Mouse (Mus musculus): Measurements from ENCODE around the gene Slc38a6. TPM values are rescaled to one million over a fixed set of nuclear protein-coding genes. Genes with fewer than 3 reads are reported as not detected.

Gene Slc38a6
- total and polyA plus RNA-seq, 3 experiments, result 3.1 to 6.1 TPM; not detected in 1

GRCm38 (mm10) chr12:73347202-73347601, 60.6 kb downstream of the Slc38a6 start:
- Histone ChIP-seq H3K4me1 (ENCODE audit: control insufficient read depth in 1 of 2, insufficient read depth in 2 of 2, low read length in 2 of 2) (no peaks in the 10 kb centered on the region), H3K27ac (ENCODE audit: control insufficient read depth, low read depth, low read length) (no peak overlapping the region), H3K9me3 (replicated peaks; ENCODE audit: insufficient read depth, low read length) (no peaks in the 10 kb centered on the region), H3K27me3 (ENCODE audit: control insufficient read depth in 1 of 2, insufficient read depth in 2 of 2, low read length in 2 of 2) (no peaks in the 10 kb centered on the region), H3K36me3 (ENCODE audit: control insufficient read depth in 1 of 2, insufficient read depth in 2 of 2, low read length in 2 of 2) (no peaks in the 10 kb centered on the region), H3K79me2 (ENCODE audit: control insufficient read depth, insufficient read depth, low read length, poor library complexity) (no peaks in the 10 kb centered on the region), H3K9ac (ENCODE audit: control insufficient read depth, low read depth, low read length, poor library complexity, severe bottlenecking) (no peak overlapping the region), H3K4me3 (ENCODE audit: control insufficient read depth in 1 of 2, insufficient read depth in 1 of 2, low read depth in 2 of 2, low read length in 2 of 2) (no peak overlapping the region)
- TF ChIP-seq MAFK (IDR thresholded peaks at IDR 0.05; ENCODE audit: borderline replicate concordance, low read depth, low read length), result no peak
- TF ChIP-seq ZC3H11A (IDR thresholded peaks at IDR 0.05; ENCODE audit: low read depth, low read length), result no peak
- TF ChIP-seq JUND (IDR thresholded peaks at IDR 0.05; ENCODE audit: low read depth, low read length), result no peak
- TF ChIP-seq GATA1 (IDR thresholded peaks at IDR 0.05; ENCODE audit: low read depth, low read length), result no peak
- no peak for TF ChIP-seq TAL1 (IDR thresholded peaks at IDR 0.05; ENCODE audit: low read length)
- no peak for TF ChIP-seq E2F4 (IDR thresholded peaks at IDR 0.05; ENCODE audit: borderline replicate concordance, low read depth, low read length)
- TF ChIP-seq MAZ (IDR thresholded peaks at IDR 0.05; ENCODE audit: low read depth, low read length), result no peak
- no peak for TF ChIP-seq TCF12 (IDR thresholded peaks at IDR 0.05; ENCODE audit: low read depth, low read length)
- no peak for TF ChIP-seq USF1 (IDR thresholded peaks at IDR 0.05; ENCODE audit: low read depth, low read length)
- no peak for TF ChIP-seq ELF1 (IDR thresholded peaks at IDR 0.05; ENCODE audit: low read depth, low read length)
- no peak for TF ChIP-seq GABPA (IDR thresholded peaks at IDR 0.05; ENCODE audit: low read depth, low read length)
- TF ChIP-seq KAT2A (conservative IDR thresholded peaks at IDR 0.05; ENCODE audit: low read depth, low read length), result no peak
- TF ChIP-seq CHD2 (IDR thresholded peaks at IDR 0.05; ENCODE audit: low read length), result no peak
- no peak for TF ChIP-seq SMC3 (IDR thresholded peaks at IDR 0.05; ENCODE audit: low read depth, low read length)
- TF ChIP-seq MXI1 (IDR thresholded peaks at IDR 0.05; ENCODE audit: low read depth, low read length), result no peak
- no peak for DNase-seq (ENCODE audit: low read depth, low spot score)

- Histone ChIP-seq H3K27me3 (ENCODE audit: control insufficient read depth in 1 of 2, insufficient read depth in 2 of 2, low read length in 2 of 2) (no peaks in the 10 kb centered on the region), H3K4me3 (ENCODE audit: control insufficient read depth in 1 of 2, insufficient read depth in 1 of 2, low read depth in 2 of 2, low read length in 2 of 2) (no peak overlapping the region), H3K9ac (ENCODE audit: control insufficient read depth, low read depth, low read length, poor library complexity, severe bottlenecking) (no peak overlapping the region), H3K27ac (ENCODE audit: control insufficient read depth, low read depth, low read length) (no peak overlapping the region), H3K4me1 (ENCODE audit: control insufficient read depth in 1 of 2, insufficient read depth in 2 of 2, low read length in 2 of 2) (no peaks in the 10 kb centered on the region), H3K79me2 (ENCODE audit: control insufficient read depth, insufficient read depth, low read length, poor library complexity) (no peaks in the 10 kb centered on the region), H3K9me3 (replicated peaks; ENCODE audit: insufficient read depth, low read length) (no peaks in the 10 kb centered on the region), H3K36me3 (ENCODE audit: control insufficient read depth in 1 of 2, insufficient read depth in 2 of 2, low read length in 2 of 2) (no peaks in the 10 kb centered on the region)
- TF ChIP-seq POLR2A (IDR thresholded peaks at IDR 0.05; ENCODE audit: control insufficient read depth in 1 of 2, insufficient read depth in 1 of 2, low read depth in 1 of 2, low read length in 2 of 2, poor library complexity in 1 of 2) (no peak), CTCF (IDR thresholded peaks at IDR 0.05 in 2 of 3, conservative IDR thresholded peaks at IDR 0.05 in 1 of 3; ENCODE audit: control insufficient read depth in 1 of 3, insufficient read depth in 1 of 3, low read depth in 2 of 3, low read length in 3 of 3, poor library complexity in 1 of 3, severe bottlenecking in 1 of 3) (no peak), MAX (IDR thresholded peaks at IDR 0.05; ENCODE audit: low read length) (no peak), KAT2A (conservative IDR thresholded peaks at IDR 0.05; ENCODE audit: low read depth, low read length) (no peak), RCOR1 (IDR thresholded peaks at IDR 0.05; ENCODE audit: low read depth, low read length) (no peak), NELFE (IDR thresholded peaks at IDR 0.05; ENCODE audit: low read depth, low read length) (no peak)
- no peak for DNase-seq (ENCODE audit: low read depth, low spot score)
Observed at GRCm38 (mm10) chr12:73350466-73350865, 63.9 kb downstream of the Slc38a6 start.
